Mouse (Mus musculus): ENCODE results near the gene Cdipt. TPM values are rescaled to one million over a fixed set of nuclear protein-coding genes. Genes with fewer than 3 reads are reported as not detected.

Cdipt gene
- total RNA-seq, 2 experiments from 2014 or later = 49.8 to 70.2 TPM

GRCm38 (mm10) chr7:127009307-127010085 is 33.8 kb downstream of the Cdipt start:
- no peak for ATAC-seq (replicated peaks; ENCODE audit: low FRiP score, low TSS enrichment, poor library complexity, severe bottlenecking)

- no peak for ATAC-seq (replicated peaks; ENCODE audit: low FRiP score, low TSS enrichment, poor library complexity, severe bottlenecking)
Observed at GRCm38 (mm10) chr7:127011051-127011450, 35.3 kb downstream of the Cdipt start.

- ATAC-seq (replicated peaks; ENCODE audit: low FRiP score, low TSS enrichment, poor library complexity, severe bottlenecking) = no peak
Observed at GRCm38 (mm10) chr7:127011717-127012116, 36.0 kb downstream of the Cdipt start.

DNA sequence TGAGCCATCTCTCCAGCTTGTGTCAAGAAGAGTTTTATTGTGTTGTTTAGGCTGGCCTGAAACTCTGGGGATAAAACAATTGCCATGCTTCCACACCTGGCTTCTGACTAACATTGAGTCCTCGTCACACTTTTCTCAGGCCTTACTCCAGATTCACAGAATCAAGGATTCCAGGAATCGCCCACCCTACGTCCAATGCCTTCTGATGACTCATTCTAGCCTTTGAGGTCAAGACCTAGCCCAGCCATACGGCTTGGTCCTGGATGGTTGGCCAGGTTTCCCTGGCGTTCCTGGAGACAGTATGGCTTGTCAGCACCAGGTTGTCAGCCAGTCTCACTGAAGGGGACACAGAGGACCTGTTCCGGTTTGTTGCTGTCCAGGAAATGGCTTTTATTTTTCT is 36.7 kb downstream of the Cdipt start:
- no peak for ATAC-seq (replicated peaks; ENCODE audit: low FRiP score, low TSS enrichment, poor library complexity, severe bottlenecking)

DNA sequence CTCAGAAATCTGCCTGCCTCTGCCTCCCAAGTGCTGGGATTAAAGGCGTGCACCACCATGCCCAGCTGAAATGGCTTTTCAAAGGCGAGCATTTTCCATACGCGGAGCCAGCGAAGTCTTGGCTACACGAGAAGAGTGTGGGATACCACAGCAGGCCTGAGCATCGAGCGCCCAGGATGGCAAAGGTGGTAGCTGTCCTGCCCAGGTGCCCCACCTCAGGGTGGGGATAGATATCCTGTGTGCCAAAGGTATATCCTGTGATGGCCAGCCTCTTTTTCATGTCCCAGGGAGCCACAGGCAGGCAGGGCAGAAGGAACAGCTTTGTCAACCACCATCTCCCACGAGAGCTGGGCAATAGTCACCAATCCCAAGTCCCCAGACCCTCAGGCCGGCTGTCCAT is 37.1 kb downstream of the Cdipt start:
- no peak for ATAC-seq (replicated peaks; ENCODE audit: low FRiP score, low TSS enrichment, poor library complexity, severe bottlenecking)

DNA sequence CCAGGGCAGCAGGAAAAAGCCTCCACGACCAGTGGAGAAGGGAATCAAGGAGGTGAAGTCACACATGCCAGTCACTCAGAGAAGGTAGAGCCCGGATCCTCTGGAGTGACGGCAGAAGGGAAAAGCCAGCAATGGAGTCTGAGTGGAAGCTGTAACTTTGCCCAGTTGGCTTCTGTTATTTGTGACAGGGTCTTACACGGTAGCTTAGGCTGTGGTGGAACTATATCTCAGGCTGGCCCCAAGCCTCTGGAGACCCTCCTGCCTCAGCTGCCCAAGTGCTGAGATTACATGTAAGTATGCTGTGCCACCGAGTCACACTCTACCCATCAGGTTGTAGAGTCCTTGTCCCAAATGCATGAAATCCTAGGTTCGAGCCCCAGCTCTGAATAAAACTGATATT is 37.7 kb downstream of the Cdipt start:
- no peak for ATAC-seq (replicated peaks; ENCODE audit: low FRiP score, low TSS enrichment, poor library complexity, severe bottlenecking)

DNA sequence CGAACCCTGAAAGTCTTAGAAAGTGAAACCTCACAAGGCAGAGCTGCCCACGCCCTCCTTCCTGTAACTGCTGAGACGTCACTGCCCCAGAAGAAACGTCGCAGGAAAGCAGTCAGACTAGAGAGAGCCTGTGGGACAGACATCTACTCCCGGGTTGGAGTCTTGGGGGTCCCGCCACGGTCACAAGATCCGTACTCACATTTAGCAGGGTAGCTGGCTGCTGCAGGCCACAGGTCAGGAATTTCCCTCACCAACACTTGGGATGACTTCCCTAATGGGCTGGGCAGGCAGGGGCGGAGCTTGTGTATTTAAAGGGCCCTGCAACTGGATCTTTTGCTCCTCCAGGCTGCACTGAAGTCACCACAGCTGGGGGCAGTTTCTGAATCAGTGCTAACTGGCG is 38.6 kb downstream of the Cdipt start, which contains the start of gene Mvp:
Mvp (minus strand) TSS at position 302 of the 400 bp plus-strand sequence.
- peak; percentile 30; the same call in 1 of the 2 replicates for ATAC-seq (replicated peaks; ENCODE audit: low FRiP score, low TSS enrichment, poor library complexity, severe bottlenecking)

DNA sequence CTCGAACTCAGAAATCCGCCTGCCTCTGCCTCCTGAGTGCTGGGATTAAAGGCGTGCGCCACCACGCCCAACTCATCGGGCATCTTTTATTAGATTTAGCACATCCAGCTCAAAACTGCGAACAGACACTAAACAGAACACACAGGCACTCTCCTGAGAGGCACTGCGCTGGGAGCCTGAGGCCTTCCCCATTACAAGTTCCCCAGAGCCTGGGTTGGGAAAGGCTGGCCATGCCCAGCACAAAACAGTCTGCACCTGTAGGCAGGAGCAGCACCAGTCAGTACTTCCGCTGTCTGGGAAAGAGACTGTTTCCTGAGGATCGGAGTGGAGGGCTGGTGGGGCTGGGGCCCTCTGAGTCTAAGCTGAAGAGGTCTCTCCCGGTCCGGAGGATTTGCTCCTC is 39.3 kb downstream of the Cdipt start:
- ATAC-seq (replicated peaks; ENCODE audit: low FRiP score, low TSS enrichment, poor library complexity, severe bottlenecking) = no peak

DNA sequence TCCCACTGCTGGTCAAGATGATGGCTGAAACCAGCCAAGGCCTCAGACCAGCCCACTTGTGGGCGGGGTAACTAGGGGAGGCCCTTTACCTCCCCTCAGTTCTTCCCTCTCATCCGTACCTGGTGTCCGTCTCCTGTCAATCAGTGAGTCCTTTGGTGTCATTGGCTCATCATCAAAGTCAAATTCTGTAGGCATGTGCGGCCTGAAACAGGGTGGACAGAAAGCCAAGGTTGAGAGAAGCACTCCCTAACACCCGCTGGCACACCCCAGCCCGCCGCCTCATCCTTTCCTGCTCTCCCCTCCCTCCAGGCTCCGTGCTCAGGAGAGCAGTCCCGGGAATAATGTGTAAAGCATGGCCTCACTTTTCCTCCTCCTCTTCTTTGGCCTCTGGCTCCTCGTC is 40.4 kb downstream of the Cdipt start:
- 0 out of 2 replicates have a peak, but pooled peaks have one; percentile 2 for ATAC-seq (replicated peaks; ENCODE audit: low FRiP score, low TSS enrichment, poor library complexity, severe bottlenecking)

- ATAC-seq (replicated peaks; ENCODE audit: low FRiP score, low TSS enrichment, poor library complexity, severe bottlenecking) = no peak
Observed at GRCm38 (mm10) chr7:127016481-127016485, 40.6 kb downstream of the Cdipt start, which contains the start of gene Pagr1b. Gene Pagr1b (minus strand): TSS chr7:127016484.

GRCm38 (mm10) chr7:127016486-127016938 is 40.8 kb downstream of the Cdipt start:
- ATAC-seq (replicated peaks; ENCODE audit: low FRiP score, low TSS enrichment, poor library complexity, severe bottlenecking) = peak; percentile 36

DNA sequence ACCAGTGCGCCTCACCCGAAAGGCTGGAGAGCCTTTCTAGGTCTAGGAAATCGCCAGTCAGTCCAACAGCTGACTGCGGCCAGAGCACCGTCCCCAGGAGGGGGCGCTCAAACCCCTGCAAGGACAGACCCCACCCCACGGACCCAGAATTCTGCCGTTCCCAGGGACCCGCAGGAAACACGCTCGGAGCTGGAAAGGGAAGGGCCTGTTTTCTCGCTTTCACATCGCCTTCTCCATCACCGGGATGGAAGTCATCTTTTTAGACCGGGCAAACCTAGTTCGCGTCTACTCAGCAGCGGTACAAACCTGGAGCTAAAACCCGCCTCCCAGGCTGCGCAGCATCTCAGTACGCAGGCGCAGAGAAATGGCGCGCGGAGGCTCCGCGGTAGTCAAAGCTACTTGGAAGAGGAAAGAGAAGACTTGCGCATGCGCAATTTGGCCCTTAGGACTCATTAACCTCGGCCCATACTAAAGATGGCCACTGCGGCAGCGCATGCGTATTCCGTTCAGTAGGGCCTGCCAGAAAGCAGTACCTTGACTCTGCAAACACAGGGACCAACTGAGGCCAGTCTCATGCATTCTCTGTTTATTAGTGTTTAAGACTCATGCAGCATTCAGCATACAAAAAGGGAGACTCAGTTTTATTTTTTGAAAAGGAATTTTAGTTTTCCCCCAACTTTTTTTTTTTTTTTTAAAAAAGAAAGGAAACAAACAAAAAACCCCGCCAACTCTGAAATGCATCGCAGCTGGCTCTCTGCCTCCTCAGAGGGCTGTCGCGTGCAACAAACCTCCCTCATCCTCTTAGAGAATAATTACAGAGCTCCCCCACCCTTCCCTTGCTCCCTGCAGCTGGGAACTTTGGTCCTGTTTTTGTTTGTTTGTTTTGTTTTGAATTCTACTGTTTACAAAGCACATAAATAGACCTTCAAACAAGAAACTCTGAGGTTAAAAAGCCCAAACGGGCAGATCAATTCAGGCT is 41.5 kb downstream of the Cdipt start, which contains the start of gene Pagr1a:
Pagr1a (minus strand) TSS at position 382 of the 979 bp plus-strand sequence.
- ATAC-seq (replicated peaks; ENCODE audit: low FRiP score, low TSS enrichment, poor library complexity, severe bottlenecking) = peak; percentile 60

GRCm38 (mm10) chr7:127017950-127018345 is 42.2 kb downstream of the Cdipt start:
- no peak for ATAC-seq (replicated peaks; ENCODE audit: low FRiP score, low TSS enrichment, poor library complexity, severe bottlenecking)

- no peak for ATAC-seq (replicated peaks; ENCODE audit: low FRiP score, low TSS enrichment, poor library complexity, severe bottlenecking)
Observed at GRCm38 (mm10) chr7:127018416-127019305, 42.9 kb downstream of the Cdipt start.

DNA sequence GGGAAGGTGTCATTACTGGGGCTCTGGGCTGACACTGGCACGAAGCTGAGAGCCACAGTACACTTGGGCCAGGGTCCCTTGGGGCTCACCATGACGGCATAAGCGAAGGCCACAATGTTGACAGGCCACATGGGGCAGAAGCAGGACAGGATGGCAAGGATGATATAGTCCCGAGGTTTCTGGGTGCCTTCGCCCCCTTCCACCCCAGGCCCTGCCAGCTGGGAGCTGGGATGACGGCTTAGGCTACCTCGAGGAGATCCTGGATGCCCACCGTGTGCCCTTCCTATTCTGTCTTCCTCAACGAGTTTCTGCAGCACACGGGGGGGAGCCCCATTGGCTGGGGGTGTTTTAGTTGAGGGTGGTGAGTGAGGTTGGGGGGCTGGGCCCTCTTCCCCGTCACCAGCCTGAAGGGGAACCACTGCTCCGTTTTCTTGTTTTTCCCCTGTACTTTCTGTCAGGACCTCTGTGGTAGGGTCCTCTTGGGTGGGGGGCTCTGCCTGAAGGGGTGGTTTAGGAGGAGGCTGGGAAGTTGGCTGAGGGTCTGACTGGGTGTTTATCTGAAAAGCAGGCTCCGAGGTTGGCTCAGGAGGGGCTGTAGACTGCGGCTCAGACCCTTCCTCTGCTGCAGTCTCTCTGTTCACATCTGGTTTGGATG is 43.7 kb downstream of the Cdipt start:
- no peak for ATAC-seq (replicated peaks; ENCODE audit: low FRiP score, low TSS enrichment, poor library complexity, severe bottlenecking)

GRCm38 (mm10) chr7:127020031-127020430 is 44.3 kb downstream of the Cdipt start:
- ATAC-seq (replicated peaks; ENCODE audit: low FRiP score, low TSS enrichment, poor library complexity, severe bottlenecking) = no peak

- no peak for ATAC-seq (replicated peaks; ENCODE audit: low FRiP score, low TSS enrichment, poor library complexity, severe bottlenecking)
Observed at GRCm38 (mm10) chr7:127020491-127020890, 44.8 kb downstream of the Cdipt start.

GRCm38 (mm10) chr7:127020901-127021562 is 45.3 kb downstream of the Cdipt start, which contains the start of the genes Gm42742 and Prrt2:
Gene Gm42742 (minus strand): TSS chr7:127021097.
Gene Prrt2 (minus strand): TSS chr7:127021211.
- no peak for ATAC-seq (replicated peaks; ENCODE audit: low FRiP score, low TSS enrichment, poor library complexity, severe bottlenecking)
